Mouse (Mus musculus): ENCODE data around the gene Tnip1.

DNA sequence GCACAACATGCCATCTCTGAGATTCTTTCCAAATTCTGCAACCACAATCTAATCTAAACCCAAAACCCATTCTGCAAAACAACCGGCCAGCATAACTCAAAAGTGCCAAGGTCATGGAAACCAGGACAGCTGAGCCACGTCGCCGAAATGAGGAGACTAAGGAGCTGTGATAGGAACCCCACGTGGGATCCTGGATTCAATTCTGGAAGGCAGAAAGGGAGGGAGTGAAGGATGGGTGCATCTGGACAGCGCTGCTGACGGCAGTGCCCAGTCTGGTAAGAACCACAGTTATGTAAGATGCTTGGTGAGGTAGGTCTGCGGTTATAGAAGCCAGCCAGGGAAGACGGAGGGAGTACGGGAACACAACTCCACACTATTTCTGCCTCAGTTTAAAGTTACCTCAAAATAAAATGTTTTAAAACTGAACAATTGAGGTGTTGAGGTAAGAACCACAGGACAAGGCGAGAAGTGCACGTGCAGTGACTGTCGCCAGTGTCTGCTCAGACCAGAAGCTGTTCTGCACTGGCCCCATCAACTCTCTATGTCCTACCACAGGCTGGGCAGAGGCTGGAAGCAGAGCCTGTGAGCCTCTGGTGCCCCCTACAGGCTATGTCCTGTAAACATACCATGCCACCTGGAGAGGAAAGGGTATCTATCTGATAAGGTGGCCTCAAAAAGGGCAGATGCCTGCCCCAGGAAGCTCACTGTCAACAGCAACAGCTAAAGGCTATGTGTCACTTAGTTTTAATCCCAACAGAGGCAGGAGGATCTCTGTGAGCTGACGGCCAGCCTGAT is 35.2 kb downstream of the Tnip1 start:
- TF ChIP-seq TAL1 (IDR thresholded peaks at IDR 0.05; ENCODE audit: low read length) (no peak), GATA1 (IDR thresholded peaks at IDR 0.05; ENCODE audit: low read length) (no peak)
